Mouse (Mus musculus): ENCODE data around the gene Mrpl49.

Gene Mrpl49

DNA sequence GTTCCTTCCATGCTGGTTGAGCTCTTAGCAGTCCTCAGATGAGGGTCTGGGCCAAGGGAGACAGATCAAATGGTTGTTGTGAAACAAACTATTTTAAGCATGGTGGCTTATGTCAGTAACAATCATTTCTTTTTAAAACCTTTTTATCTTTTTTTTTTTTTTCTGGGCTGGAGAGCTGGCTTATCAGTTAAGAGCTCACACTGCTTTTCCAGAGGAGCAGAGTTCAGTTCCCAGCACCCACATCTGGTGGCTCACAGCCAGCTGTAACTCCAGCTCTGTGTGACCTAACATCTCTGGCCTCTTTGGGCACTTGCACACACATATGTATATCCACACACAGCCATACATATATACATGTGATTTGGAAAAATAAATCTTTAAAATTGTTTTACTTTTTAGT is 19.9 kb downstream of the Mrpl49 start:
- no peak for DNase-seq (ENCODE audit: low read depth, low spot score)

DNA sequence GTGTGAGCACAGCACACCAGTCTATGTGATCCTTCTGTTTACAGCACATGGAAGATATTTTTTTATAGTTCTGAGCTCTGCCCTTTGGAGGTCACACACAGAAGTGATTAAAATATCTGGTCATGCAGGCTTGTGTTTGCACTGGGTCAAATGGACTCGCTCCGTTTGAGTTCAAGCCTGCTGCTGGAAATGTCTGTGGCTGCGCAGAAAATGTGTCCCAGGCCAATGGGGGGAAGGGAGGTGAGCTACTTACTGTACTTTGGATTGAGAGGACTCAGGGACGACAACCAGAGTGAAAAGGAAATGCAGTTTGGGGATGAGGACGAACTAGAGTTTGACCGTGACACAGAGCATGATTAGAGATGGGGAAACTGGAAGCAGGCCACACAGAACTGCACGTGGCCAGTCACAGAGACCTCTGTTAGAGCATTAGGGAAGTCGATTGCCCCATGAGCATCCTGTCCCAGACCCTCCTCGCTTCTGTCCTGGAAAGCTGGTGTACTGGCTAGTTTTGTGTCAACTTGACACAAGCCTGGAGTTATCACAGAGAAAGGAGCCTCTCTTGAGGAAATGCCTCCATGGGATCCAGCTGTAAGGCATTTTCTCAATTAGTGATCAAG is 21.5 kb downstream of the Mrpl49 start:
- no peak for DNase-seq (ENCODE audit: low read depth, low spot score)

DNA sequence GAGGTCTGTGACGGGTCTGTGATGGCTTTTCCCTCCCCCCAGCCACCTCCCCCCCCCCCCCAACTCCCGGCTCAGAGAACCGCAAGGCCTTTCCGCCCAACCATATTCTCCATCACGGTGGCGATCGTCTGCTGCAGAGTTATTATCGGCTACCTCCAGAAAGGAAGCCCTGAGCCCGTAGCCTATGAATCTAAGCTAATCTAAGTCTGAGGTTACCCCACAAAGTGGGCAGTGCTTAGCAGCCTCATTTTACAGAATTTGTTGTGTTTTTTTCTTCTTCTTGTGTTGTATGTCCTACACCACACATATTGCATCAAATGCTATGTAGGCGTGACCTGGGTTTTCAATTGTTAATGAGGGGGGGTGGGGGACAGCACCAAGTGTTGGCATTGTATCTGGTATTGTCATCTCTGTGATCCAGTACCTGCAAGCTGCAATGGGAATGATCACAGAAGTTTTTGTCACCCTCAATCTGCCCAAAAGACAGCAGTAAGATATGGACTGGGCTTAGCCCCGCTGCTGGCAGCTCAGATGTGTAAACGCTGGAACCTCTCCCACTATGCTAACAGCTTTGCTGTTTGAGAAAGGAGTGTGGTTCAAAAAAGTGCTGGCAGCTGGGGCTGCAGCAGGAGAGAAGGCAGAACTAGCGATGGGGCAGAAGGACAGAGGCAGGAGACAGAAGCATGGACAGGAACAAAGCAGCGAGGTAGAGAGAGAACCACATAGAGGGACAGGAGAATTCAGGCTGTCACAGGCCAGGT is 26.9 kb downstream of the Mrpl49 start:
- no peak for DNase-seq (ENCODE audit: low read depth, low spot score)

DNA sequence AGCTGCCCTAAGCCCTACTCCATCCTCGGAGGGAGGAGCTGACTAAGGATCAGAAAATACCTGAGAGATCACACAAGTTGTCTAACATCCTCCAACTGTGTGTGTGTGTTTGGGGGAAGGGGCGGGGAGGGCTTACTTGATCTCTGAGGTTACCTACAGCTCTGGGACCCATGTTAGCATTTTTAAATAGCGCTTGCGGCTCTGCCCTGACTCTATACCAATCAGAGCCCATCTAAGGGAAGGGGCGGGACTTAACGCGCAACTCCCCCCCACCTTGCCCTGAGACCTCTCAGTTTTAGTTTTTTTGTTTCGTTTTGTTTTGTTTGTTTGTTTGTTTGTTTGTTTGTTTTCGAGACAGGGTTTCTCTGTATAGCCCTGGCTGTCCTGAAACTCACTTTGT is 28.2 kb downstream of the Mrpl49 start:
- DNase-seq (ENCODE audit: low read depth, low spot score), result no peak

DNA sequence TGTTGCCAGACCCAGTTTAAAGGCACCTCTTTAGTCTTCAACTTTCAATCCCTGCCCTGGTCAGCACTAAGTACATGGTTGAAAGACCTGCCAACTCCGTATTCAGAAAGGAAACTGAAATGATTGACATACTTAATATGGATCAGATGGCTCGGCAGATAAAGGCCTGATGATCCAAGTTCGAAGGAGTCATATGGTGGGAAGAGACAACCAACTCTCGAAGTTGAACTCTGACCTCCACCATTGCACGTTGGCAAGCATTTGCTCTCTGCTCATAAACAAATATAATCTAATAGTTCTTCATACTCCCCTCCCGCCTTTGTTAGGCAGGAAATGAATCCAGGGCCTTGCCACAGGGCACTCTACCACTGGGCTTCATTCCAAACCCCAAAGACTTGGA is 28.6 kb downstream of the Mrpl49 start:
- DNase-seq (ENCODE audit: low read depth, low spot score), result no peak

DNA sequence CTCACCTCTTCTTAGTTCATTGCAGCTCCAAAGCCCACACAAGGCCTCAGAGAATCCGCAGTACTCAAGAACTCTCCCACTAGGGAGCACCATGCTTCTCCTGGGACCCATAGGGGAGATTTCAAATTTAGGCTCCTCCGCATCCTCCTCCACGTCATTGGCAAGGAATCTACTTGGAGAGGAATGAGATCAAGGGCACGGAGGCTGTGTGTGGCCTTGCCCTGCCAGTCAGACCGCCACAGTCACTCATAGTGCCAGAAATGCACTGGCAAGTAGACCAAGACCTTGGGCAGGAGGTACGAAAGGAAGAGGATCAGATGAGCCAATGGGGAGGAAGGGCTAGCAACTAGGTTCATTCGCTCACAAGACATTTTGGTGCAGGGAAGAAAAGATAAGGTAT is 33.7 kb downstream of the Mrpl49 start:
- no peak for DNase-seq (ENCODE audit: low read depth, low spot score)

DNA sequence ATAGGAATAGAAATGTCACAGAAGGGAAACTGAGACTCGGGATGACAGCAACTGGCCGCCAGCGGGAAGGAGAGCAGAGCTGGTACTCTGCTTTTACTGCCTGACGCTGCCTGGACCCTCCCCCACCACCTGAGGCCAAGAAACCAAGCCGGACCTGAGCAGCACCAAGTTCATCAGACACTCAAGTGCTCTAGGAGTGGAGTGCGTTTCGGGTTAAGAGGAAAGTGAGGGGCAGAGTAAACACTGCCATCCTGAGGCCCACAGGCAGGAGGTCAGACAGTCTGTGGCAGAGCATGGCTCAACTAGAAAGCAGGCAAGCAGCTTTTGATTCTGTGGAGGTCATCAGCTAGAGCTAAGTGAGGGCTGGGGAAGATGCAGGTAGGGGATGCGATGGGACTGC is 34.5 kb downstream of the Mrpl49 start:
- no peak for DNase-seq (ENCODE audit: low read depth, low spot score)

DNA sequence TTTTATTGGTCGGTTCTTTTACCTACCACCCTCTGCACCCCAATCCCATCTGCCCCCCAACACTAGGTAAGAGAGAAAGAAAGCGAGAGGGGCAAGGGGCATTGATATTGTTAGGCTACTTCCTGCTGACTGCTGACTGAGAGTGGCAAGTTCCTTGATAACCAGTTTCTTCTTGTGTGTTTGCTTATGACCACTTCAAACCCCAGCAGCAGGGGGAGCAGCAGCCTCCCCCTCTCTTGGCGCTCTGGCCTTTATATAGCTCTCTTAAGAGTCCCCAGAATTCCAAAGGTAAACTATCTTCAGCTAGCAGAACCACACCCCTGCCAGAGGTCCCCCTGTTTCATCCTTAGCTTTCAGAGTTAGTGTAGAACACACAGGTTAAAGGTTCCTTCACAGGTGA is 37.3 kb downstream of the Mrpl49 start:
- DNase-seq (ENCODE audit: low read depth, low spot score), result no peak

DNA sequence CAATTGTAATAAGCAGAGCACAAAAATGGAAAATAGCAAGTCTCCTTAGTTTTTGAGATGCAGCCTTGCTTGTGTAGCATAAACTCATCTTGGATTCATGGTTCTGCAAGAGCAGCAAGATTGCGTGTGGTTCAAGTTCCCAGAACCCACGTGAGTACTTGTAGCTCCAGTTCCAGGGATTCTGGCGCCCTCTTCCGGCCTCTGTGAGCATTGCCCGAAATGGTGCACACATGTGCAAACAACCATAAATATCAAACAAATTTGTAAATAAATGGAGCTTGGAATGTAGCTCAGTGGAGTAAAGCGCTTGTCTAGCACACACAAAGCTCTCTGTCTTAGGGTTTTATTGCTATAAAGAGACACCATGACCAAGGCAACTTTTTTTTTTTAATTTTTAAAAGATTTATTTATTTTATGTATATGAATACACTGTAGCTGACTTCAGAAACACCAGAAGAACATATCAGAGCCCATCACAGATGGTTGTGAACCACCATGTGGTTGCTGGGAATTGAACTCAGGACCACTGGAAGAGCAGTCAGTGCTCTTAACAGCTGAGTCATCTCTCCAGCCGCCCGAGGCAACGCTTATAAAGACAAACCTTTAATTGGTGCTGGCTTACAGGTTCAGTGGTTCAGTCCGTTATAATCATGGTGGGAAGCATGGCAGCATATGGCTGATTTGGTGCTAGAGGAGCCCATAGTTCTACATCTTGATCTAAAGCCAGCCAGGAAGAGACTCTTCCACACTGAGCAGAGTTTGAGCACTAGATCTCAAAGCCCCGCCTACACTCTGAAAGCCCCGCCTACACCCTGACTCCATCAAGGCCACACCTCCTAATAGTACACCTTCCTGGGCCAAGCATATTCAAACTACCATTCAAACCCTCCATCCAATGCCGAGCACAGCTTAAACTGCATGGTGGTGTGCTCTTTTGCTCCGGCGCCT is 39.2 kb downstream of the Mrpl49 start:
- DNase-seq (ENCODE audit: low read depth, low spot score), result peak; percentile 90

DNA sequence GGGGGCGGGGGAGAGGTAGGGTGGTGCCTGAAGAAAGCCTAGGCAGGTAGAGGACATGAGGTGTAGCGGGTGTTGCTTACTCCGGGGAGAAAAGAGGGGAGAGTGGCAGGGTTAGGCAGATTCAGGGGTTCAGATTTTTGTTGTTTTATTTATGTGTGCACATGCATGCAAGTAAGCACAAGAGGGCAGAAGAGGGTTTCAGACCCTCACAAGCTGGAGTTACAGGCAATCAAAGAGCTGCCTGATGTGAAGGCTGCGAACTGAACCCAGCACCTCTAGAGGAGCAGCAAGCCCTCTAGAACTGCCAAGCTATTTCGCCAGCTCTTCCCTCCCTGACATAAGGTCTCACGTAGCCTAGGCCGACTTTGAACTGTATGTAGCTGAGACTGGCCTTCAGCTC is 41.1 kb downstream of the Mrpl49 start:
- DNase-seq (ENCODE audit: low read depth, low spot score), result no peak

DNA sequence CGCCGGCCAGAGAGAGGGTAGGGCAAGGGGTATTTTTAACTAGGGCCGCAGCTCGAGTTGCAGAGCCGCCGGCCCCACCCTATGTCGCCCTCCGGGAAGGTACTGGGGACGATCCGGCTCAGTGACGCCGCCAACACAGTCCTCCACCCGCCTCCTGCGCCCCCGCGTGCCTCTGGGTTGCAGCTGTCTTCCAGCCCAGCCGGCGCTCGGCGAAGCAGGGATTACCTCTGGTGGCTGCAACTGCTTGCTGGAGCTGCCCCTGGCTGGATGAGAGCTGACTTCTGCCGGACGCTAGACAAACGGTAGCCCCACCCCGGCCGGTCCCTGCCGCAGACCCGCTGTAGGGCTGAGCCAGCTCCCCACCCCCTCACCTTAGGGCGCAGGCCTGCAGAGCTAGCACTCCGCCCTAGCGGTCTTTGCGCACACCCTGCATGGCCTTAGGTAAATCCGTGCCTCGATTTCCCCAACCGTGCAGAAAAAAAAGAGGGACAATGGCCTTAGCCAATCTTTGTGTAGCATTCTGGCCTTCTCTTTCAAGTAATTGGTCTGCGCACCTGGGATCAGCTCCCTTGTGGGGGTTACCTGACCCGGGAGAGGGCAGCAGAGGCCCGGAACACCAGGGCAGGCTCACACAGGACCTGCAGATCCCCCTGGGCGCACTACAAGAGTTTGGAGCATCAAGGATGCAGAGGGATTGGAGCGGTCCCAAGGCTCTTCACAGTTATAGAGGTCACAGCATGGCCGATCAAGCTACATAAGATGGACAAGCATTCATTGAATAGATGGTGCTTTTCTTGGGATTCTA is 41.9 kb downstream of the Mrpl49 start, which contains the start of gene Capn1:
TSS of gene Capn1 (minus strand) at position 387 of the 805 bp plus-strand sequence.
- peak; percentile 71 for DNase-seq (ENCODE audit: low read depth, low spot score)

DNA sequence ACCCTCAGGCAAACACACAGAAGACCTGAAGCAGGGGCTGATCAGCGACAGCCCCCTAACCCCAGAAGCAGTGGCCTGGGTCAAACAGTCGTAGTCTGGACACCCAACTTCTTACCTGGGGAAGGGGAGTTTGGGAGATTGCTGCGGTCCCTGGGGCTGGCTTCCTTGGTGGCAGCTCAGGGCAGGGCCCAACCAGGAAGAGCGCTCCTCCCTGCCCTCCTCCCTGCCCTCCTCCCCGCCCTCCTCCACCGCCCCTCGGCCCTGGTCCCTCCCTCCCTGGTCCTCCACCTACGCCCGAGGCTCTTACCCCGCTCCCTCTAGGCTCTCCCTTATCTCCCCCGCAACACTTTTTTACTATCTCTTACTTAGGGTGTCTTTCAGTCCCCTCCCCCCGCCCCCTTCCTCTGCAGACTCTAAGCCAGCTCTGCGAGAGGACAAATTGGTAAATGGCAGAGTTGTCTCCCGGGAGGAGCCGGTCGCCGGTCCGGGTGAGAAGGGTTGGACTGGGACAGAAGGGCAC is 42.5 kb downstream of the Mrpl49 start:
- DNase-seq (ENCODE audit: low read depth, low spot score), result peak; percentile 41

DNA sequence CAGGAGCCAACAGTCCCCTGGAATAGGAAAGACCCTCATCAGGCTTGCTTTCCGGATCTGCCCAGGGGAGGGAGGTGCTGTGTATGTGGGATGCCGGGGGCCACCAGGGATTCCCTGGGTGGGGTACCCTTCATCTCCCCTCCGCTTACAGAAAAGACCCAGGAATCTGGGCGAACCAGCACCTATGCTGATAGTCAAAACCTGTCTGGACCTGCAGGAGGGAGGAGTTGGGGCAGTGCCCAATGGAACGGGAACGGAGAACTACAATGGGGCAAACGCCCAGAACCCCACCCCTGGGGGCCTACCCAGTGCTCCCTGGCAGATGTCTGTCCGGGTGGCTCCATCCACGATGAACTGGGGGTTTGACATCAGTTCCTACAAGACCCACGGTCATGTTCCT is 43.9 kb downstream of the Mrpl49 start:
- DNase-seq (ENCODE audit: low read depth, low spot score), result no peak

DNA sequence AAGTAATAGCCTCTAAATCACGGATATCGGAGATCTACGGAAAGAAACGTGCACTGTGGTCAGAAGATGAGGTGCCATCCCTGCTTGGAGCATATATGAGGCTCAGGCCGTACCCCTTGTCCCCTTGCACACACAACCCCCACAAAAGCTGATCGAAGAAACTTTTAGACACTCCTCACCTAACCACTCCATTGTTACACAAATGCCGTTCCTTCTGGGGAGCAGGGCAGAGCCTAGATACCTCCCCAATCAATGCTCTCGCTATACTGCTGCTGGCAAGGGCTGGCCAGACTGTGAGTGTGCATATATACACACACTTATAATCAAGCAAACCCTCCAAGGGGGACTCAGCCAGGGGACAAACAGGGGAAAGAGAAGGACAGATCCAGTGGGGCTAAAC is 48.4 kb downstream of the Mrpl49 start:
- DNase-seq (ENCODE audit: low read depth, low spot score), result no peak

DNA sequence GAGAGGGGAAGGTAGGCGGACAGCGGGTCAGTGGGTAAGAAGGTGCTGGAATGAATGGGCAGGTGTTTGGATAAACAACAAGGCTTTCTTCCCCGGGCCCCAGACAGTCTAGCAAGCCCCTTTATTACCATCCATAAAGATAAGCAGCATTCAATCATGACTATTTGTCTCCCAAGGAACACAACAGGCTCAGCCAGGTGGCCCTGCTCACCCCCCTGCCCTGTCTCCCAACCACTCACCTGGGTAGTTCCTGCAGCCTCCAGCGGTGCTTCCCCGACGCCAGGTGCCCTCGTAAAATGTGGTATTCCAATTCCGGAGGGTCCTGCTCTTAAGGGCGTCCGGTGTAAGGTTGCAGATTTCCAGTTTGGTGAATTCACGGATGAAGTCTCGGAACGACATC is 50.6 kb downstream of the Mrpl49 start:
- no peak for DNase-seq (ENCODE audit: low read depth, low spot score)

DNA sequence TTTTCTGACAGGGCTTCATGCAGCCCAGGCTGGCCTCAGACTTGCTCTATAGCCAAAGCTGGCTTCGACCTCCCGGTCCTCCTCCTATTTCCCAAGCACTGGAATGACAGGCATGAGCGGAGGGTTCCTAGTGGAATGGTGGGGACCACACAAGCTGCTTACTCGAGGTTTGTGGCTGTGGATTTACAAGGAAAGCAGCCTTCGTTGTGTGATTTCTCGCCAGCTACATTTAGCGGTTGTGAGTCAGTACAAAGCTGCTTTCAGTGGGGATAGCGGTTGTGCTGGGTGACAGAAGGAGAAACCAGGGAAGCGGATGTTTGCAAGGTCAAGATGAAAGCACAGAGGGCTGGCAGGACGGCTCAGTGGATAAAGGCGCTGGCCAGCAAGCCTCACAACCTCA is 52.0 kb downstream of the Mrpl49 start:
- DNase-seq (ENCODE audit: low read depth, low spot score), result no peak

All from mesoderm, embryonic 11.5 days (tissue).